Mouse (Mus musculus) brain, embryonic 14.5 days (tissue): ENCODE data around the gene Nkain2.

Source experiments
- CTCF ChIP-seq: fragments of 200-500 bp; IDR thresholded peaks from 2 replicates; pipeline ENCODE4 v1.5.1; 2012; ENCODE audit warnings: inconsistent platforms, mild to moderate bottlenecking, moderate library complexity, borderline replicate concordance; ENCODE audit not compliant: insufficient read depth, insufficient read length; ENCODE audit errors: extremely low read depth
- POLR2A ChIP-seq: fragments of 200-500 bp; IDR thresholded peaks from 2 replicates; pipeline ENCODE4 v1.6.1; 2012; ENCODE audit warnings: mild to moderate bottlenecking, inconsistent platforms, borderline replicate concordance; ENCODE audit not compliant: poor library complexity, insufficient read depth, insufficient read length, severe bottlenecking; ENCODE audit errors: extremely low read depth

- TF ChIP-seq POLR2A: no peak
- no peak for TF ChIP-seq CTCF
Observed at GRCm38 (mm10) chr10:32001216-32001753, 889.0 kb downstream of the Nkain2 start.
